Mouse (Mus musculus): Measurements from ENCODE around the gene Zfp652. TPM values are rescaled to one million over a fixed set of nuclear protein-coding genes. Genes with fewer than 3 reads are reported as not detected.

The Zfp652 gene
- total RNA-seq, 1 experiment from 2014 or later: 42.9 TPM

DNA sequence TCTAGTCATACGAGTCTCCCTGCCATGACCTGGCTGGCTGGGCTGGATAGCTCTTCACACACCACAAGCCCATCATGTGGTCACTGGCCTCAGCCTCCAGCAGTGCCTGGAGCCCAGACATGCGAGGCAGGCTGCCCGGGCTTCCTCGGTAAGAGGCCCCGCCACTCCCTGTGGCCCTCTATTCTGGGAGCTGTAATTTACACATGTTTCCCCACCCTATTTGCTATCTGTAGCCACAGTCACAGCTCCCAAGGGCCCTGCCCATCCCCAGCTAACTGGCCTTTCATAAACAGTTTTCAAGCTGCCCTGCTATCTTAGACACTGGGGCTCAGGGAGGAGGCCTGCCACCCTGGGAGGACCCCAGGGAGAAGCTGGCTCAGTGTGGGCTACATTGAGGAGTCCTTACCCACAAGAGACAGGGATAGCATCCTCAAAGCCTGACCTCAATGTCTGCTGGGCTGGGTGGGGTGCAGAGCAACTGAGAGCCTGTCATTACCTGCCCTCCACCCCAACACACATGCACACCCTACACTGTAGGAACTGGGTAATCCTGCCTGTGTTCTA is 96.1 kb downstream of the Zfp652 start:
- no peak for DNase-seq

- DNase-seq: no peak
Observed at GRCm38 (mm10) chr11:95809603-95810002, 97.1 kb downstream of the Zfp652 start.

DNA sequence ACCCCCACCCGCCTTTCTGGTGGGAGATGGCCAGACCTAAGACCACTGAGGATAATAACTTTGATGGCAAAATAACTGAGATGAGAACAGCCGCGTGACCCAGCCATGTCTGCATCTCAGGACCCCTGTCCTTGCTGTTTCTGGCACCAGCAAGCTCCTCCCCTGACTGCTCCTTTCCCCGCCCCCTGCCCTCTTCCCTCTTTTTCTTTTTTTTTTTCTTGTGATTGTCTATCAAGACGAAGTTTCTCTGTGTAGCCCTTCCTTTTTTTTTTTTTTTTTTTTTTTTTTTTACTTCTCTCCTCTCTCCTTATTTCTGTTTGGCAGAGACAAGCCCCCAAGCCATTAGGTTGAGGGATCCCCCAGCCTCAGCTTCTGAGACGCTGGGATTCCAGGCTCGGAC is 98.4 kb downstream of the Zfp652 start:
- DNase-seq: no peak

DNA sequence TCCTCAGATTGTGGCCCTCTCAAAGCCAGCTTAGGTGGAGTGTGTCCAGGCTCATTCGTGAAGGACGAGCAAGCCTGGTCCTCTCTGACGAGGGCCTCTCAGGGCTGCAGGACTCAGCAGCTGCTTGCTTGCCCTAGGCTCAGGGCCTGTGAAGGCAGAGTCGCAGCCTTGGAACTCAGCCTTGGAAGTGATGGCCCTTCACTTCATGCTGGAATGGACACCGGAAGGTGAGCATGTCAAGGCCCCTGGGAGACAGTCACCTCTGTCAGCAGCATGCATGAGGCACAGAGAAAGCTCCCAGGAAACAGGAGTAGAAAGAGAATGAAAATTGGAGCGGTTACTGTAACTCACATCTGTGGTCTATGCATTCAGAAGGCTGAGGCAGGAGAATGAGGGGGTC is 99.3 kb downstream of the Zfp652 start:
- no peak for DNase-seq

GRCm38 (mm10) chr11:95812224-95812623 is 99.8 kb downstream of the Zfp652 start:
- DNase-seq: no peak

GRCm38 (mm10) chr11:95814101-95814500 is 101.6 kb downstream of the Zfp652 start:
- DNase-seq: no peak

DNA sequence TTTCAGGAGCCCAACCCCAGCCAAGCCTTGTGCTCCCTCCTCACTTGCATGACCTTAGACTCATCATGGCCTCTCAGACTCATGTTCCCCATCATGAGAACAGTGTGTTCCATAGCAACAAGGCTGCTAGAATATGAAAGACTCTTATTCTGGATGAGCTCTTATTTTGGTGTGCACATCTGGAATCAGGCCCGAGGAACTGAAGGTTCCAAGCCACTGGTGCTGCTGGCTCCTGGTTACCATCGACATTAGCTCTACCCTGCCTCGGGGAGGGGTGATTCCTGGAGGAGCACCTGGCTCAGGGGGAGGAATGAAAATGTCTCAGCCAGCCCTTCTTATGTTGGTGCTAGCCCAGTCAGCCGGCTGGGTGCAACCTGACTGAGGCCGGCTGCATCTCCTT is 102.4 kb downstream of the Zfp652 start:
- no peak for DNase-seq

DNA sequence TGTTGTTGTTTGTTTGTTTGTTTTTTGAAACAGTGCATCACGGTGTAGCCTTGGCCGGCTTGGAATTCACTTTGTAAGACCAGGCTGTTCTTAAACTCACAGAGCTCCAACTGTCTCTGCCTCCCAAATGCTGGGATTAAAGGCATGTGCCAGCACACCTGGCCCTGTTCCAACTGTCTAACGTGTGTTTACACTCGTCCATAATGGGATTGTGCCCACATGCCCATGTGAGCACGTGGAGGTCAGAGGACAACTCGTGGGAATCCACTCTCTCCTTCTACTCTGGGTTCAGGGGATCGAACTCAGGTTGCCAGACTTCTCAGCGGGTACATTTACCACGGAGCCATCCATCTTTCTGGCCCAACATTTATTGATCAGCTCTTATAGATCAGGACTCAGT is 102.9 kb downstream of the Zfp652 start:
- DNase-seq: no peak

- no peak for DNase-seq
Observed at GRCm38 (mm10) chr11:95819138-95819537, 106.7 kb downstream of the Zfp652 start.

GRCm38 (mm10) chr11:95821511-95821910 is 109.0 kb downstream of the Zfp652 start:
- peak; percentile 46 for DNase-seq

GRCm38 (mm10) chr11:95822437-95822836 is 110.0 kb downstream of the Zfp652 start:
- no peak for DNase-seq

- DNase-seq: peak; percentile 97
Observed at GRCm38 (mm10) chr11:95824071-95824876, 111.8 kb downstream of the Zfp652 start, which contains the start of gene Phospho1. Gene Phospho1, plus strand, starts transcription at chr11:95824499.

DNA sequence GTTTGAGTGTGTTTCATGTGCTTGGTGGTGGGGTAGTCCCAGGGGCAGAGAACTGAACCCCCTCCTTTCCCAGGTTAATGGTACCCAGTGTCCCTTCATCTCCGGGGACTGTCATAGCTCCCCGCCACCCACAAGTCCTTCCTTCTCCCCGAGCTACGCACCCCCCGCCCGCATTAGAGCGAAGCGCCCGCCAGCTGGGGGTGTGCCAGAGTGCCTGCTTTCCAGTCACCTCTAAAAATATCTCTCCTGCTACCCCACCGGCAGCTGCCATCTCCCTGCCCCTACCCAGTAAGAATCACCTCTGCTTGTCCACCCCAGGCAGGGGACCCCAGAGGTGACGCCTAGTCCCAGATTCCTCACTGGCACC is 112.4 kb downstream of the Zfp652 start:
- peak; percentile 87 for DNase-seq

GRCm38 (mm10) chr11:95825625-95826024 is 113.2 kb downstream of the Zfp652 start:
- no peak for DNase-seq

- no peak for DNase-seq
Observed at GRCm38 (mm10) chr11:95826317-95827167, 114.1 kb downstream of the Zfp652 start.

GRCm38 (mm10) chr11:95827168-95827447 is 114.6 kb downstream of the Zfp652 start:
- no peak for DNase-seq

DNA sequence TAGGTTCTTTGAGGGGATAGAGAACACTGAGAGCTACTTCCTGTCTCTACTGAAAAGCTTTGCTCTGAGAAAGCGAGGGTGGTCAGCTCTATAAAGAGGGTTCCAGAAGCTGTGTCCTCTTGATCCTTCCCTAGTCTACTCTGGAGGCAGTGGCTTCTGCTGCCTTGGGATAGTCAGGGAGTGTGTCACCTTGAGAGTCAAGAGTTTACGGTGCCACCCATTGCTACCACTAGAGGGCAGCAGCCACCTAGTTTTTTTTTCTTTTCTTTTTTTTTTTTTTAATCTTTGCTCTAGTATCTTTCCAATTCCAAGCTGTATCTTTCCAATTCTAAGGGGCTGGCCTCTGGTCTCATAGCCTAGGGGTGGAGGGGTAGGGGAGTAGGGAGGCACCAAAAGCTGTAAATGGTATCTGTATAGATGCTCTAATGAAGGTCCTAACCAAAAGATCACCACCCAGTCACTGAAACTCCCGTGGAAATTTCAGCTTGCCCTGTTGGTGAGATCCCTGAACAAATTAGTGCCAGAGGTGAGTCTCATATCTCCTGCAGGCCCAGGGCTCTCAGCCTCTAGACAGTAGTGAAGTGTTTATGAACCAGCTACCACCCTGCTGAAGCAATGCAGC is 115.1 kb downstream of the Zfp652 start:
- peak; percentile 84 for DNase-seq

- DNase-seq: no peak
Observed at GRCm38 (mm10) chr11:95828181-95828964, 115.9 kb downstream of the Zfp652 start.

GRCm38 (mm10) chr11:95829526-95830050 is 117.1 kb downstream of the Zfp652 start:
- no peak for DNase-seq

DNA sequence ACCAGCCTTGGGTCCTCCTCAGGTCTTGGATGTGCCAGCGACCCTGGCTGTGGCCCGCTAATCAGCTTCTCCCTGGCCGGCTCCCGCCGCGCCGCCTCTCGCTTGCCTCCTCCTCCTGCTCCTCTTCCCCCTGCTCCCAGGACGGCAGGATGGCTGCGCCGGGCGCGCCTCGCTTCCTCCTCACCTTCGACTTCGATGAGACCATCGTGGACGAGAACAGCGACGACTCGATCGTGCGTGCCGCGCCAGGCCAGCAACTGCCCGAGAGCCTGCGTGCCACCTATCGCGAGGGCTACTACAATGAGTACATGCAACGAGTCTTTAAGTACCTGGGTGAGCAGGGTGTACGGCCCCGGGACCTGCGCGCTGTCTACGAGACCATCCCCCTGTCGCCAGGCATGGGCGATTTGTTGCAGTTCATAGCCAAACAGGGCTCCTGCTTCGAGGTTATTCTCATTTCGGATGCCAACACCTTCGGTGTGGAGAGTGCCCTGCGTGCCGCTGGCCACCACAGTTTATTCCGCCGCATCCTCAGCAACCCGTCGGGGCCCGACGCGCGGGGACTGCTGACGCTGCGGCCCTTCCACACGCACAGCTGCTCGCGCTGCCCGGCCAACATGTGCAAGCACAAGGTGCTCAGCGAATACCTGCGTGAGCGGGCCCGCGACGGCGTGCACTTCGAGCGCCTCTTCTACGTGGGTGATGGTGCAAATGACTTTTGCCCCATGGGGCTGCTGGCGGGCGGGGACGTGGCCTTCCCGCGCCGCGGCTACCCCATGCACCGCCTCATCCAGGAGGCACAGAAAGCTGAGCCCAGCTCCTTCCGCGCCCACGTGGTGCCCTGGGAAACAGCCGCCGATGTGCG is 118.2 kb downstream of the Zfp652 start:
- no peak for DNase-seq

DNA sequence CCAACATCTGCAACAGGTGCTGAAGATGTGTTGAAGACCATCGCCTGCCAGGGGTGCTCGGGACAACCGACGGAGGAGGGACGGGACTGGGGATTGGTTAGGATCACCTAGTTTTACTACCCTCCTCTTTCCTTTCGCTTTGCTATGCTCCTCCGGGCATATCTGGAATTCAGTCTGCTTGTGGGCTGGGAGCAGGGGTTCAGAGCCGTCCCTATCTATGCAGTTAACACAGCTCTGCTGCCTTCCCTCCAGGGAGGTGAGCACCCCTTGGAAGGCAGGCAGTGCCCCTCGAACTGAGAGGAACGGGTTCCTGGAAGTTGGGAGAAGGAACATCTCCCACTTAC is 118.8 kb downstream of the Zfp652 start:
- no peak for DNase-seq
